Mouse (Mus musculus): ENCODE data around the gene Ptpru. TPM values are rescaled to one million over a fixed set of nuclear protein-coding genes. Genes with fewer than 3 reads are reported as not detected.

Gene Ptpru
- polyA plus RNA-seq, 1 experiment from 2014 or later = 4.6 TPM

- 76% methylated on average over 8 of the region's 8 CpGs for WGBS
- no peaks in the 10 kb centered on the region for H3K27me3 ChIP-seq (replicated peaks)
- H3K36me3 ChIP-seq = no peaks in the 10 kb centered on the region
- no peak for ATAC-seq
- no peak overlapping the region for H3K4me2 ChIP-seq (replicated peaks)
- no peak overlapping the region for H3K9ac ChIP-seq
- no peaks in the 10 kb centered on the region for H3K4me1 ChIP-seq (replicated peaks)
- no peak overlapping the region for H3K27ac ChIP-seq
- no peak overlapping the region for H3K4me3 ChIP-seq (replicated peaks)
- no peaks in the 10 kb centered on the region for H3K9me3 ChIP-seq
These were observed 75.8 kb downstream of the Ptpru start for GRCm38 (mm10) chr4:131762211-131762784.

GRCm38 (mm10) chr4:131752204-131752837, 85.8 kb downstream of the Ptpru start:
- Histone ChIP-seq H3K27ac (no peak overlapping the region), H3K4me2 (replicated peaks) (no peak overlapping the region), H3K4me3 (replicated peaks) (no peak overlapping the region), H3K27me3 (replicated peaks) (no peaks in the 10 kb centered on the region), H3K4me1 (replicated peaks) (no peaks in the 10 kb centered on the region), H3K9ac (no peak overlapping the region), H3K9me3 (no peaks in the 10 kb centered on the region), H3K36me3 (no peaks in the 10 kb centered on the region)
- no peak for ATAC-seq
- 61% methylated on average over 9 of the region's 10 CpGs for WGBS

- Histone ChIP-seq H3K4me1 (replicated peaks) (no peaks in the 10 kb centered on the region), H3K9ac (no peak overlapping the region), H3K4me2 (replicated peaks) (no peak overlapping the region), H3K9me3 (no peaks in the 10 kb centered on the region), H3K4me3 (replicated peaks) (no peak overlapping the region), H3K36me3 (no peaks in the 10 kb centered on the region), H3K27me3 (replicated peaks) (no peaks in the 10 kb centered on the region), H3K27ac (no peak overlapping the region)
- no peak for ATAC-seq
- WGBS = 62% methylated on average over 7 of the region's 7 CpGs
These were observed 86.5 kb downstream of the Ptpru start for GRCm38 (mm10) chr4:131751561-131751960.

- Histone ChIP-seq H3K4me1 (replicated peaks) (0 out of 2 replicates have a peak, but pooled peaks cover 2% of the 10 kb centered on the region), H3K4me3 (replicated peaks) (no peak overlapping the region), H3K4me2 (replicated peaks) (no peak overlapping the region), H3K27me3 (replicated peaks) (no peaks in the 10 kb centered on the region), H3K36me3 (no peaks in the 10 kb centered on the region), H3K9me3 (no peaks in the 10 kb centered on the region), H3K9ac (no peak overlapping the region), H3K27ac (no peak overlapping the region)
- ATAC-seq = no peak
- WGBS = 82% methylated on average over 6 of the region's 6 CpGs
These were observed 88.3 kb downstream of the Ptpru start for GRCm38 (mm10) chr4:131749802-131750201.

GRCm38 (mm10) chr4:131744685-131745043, 93.4 kb downstream of the Ptpru start:
- 44% methylated on average over 5 of the region's 5 CpGs for WGBS
- no peaks in the 10 kb centered on the region for H3K36me3 ChIP-seq
- ATAC-seq = peak; percentile 23; the same call in 1 of the 2 replicates
- H3K4me1 ChIP-seq (replicated peaks) = 0 out of 2 replicates have a peak, but pooled peaks cover 10% of the 10 kb centered on the region
- H3K27me3 ChIP-seq (replicated peaks) = no peaks in the 10 kb centered on the region
- H3K4me3 ChIP-seq (replicated peaks) = no peak overlapping the region
- H3K9me3 ChIP-seq = no peaks in the 10 kb centered on the region
- H3K27ac ChIP-seq = peak overlapping the region; percentile 34; the same call in 1 of the 2 replicates
- H3K4me2 ChIP-seq (replicated peaks) = no peak overlapping the region
- H3K9ac ChIP-seq = no peak overlapping the region

GRCm38 (mm10) chr4:131743831-131744684, 94.0 kb downstream of the Ptpru start:
- no peaks in the 10 kb centered on the region for H3K27me3 ChIP-seq (replicated peaks)
- no peaks in the 10 kb centered on the region for H3K36me3 ChIP-seq
- H3K4me2 ChIP-seq (replicated peaks) = no peak overlapping the region
- WGBS = 18% methylated on average over 5 of the region's 5 CpGs
- no peak overlapping the region for H3K9ac ChIP-seq
- peak overlapping the region; percentile 34; the same call in 1 of the 2 replicates for H3K27ac ChIP-seq
- no peak overlapping the region for H3K4me3 ChIP-seq (replicated peaks)
- H3K4me1 ChIP-seq (replicated peaks) = 0 out of 2 replicates have a peak, but pooled peaks cover 10% of the 10 kb centered on the region
- no peaks in the 10 kb centered on the region for H3K9me3 ChIP-seq
- peak; percentile 47 for ATAC-seq

- 51% methylated on average over 13 of the region's 13 CpGs for WGBS
- Histone ChIP-seq H3K27me3 (replicated peaks) (no peaks in the 10 kb centered on the region), H3K27ac (no peak overlapping the region), H3K4me1 (replicated peaks) (0 out of 2 replicates have a peak, but pooled peaks cover 10% of the 10 kb centered on the region), H3K4me3 (replicated peaks) (no peak overlapping the region), H3K9me3 (no peaks in the 10 kb centered on the region), H3K9ac (no peak overlapping the region), H3K36me3 (no peaks in the 10 kb centered on the region), H3K4me2 (replicated peaks) (no peak overlapping the region)
- no peak for ATAC-seq
These were observed 95.1 kb downstream of the Ptpru start for GRCm38 (mm10) chr4:131743031-131743430.

GRCm38 (mm10) chr4:131740621-131741020, 97.5 kb downstream of the Ptpru start:
- Histone ChIP-seq H3K36me3 (no peaks in the 10 kb centered on the region), H3K9me3 (no peaks in the 10 kb centered on the region), H3K4me3 (replicated peaks) (no peak overlapping the region), H3K4me1 (replicated peaks) (0 out of 2 replicates have a peak, but pooled peaks cover 10% of the 10 kb centered on the region), H3K4me2 (replicated peaks) (no peak overlapping the region), H3K27ac (no peak overlapping the region), H3K27me3 (replicated peaks) (no peaks in the 10 kb centered on the region), H3K9ac (no peak overlapping the region)
- no peak for ATAC-seq
- 56% methylated on average over 5 of the region's 5 CpGs for WGBS

GRCm38 (mm10) chr4:131728628-131729027, 109.5 kb downstream of the Ptpru start:
- H3K4me2 ChIP-seq (replicated peaks) = no peak overlapping the region
- H3K27me3 ChIP-seq (replicated peaks) = no peaks in the 10 kb centered on the region
- no peaks in the 10 kb centered on the region for H3K4me1 ChIP-seq (replicated peaks)
- no peak overlapping the region for H3K9ac ChIP-seq
- WGBS = 31% methylated on average over 7 of the region's 7 CpGs
- no peak overlapping the region for H3K27ac ChIP-seq
- H3K36me3 ChIP-seq = no peaks in the 10 kb centered on the region
- H3K4me3 ChIP-seq (replicated peaks) = no peak overlapping the region
- ATAC-seq = no peak
- H3K9me3 ChIP-seq = no peaks in the 10 kb centered on the region

- 56% methylated on average over 11 of the region's 11 CpGs for WGBS
- H3K4me1 ChIP-seq (replicated peaks) = peaks cover 5% of the 10 kb centered on the region
- no peaks in the 10 kb centered on the region for H3K36me3 ChIP-seq
- H3K4me3 ChIP-seq (replicated peaks) = no peak overlapping the region
- H3K9me3 ChIP-seq = no peaks in the 10 kb centered on the region
- no peak overlapping the region for H3K4me2 ChIP-seq (replicated peaks)
- 0 out of 2 replicates have a peak, but pooled peaks have one; percentile 38 for ATAC-seq
- H3K27me3 ChIP-seq (replicated peaks) = no peaks in the 10 kb centered on the region
- no peak overlapping the region for H3K9ac ChIP-seq
- H3K27ac ChIP-seq = no peak overlapping the region
These were observed 114.5 kb downstream of the Ptpru start for GRCm38 (mm10) chr4:131723415-131724080.

GRCm38 (mm10) chr4:131722121-131722841, 115.8 kb downstream of the Ptpru start:
- H3K27me3 ChIP-seq (replicated peaks) = no peaks in the 10 kb centered on the region
- no peak overlapping the region for H3K27ac ChIP-seq
- H3K36me3 ChIP-seq = no peaks in the 10 kb centered on the region
- H3K4me3 ChIP-seq (replicated peaks) = no peak overlapping the region
- H3K4me2 ChIP-seq (replicated peaks) = no peak overlapping the region
- H3K9me3 ChIP-seq = no peaks in the 10 kb centered on the region
- peak; percentile 76 for ATAC-seq
- WGBS = 17% methylated on average over 8 of the region's 8 CpGs
- H3K4me1 ChIP-seq (replicated peaks) = peaks cover 5% of the 10 kb centered on the region
- no peak overlapping the region for H3K9ac ChIP-seq

Data from intestine, embryonic 15.5 days (tissue).